Mouse (Mus musculus) heart, embryonic 16.5 days (tissue): ENCODE data around the gene Hoxb6. TPM values are rescaled to one million over a fixed set of nuclear protein-coding genes. Genes with fewer than 3 reads are reported as not detected.
A peak's percentile ranks its signal among the peaks of the same experiment; 100 is the strongest.

Source experiments
- ATAC-seq: fragments of 200-750 bp; cut with Nextera tagmentation; replicated peaks from 2 replicates; pipeline ENCODE4 v1.8.0; 2017; ENCODE audit warnings: moderate number of reproducible peaks; ENCODE audit not compliant: insufficient read depth, low FRiP score; ENCODE audit errors: extremely low read depth
- H3K27ac ChIP-seq: fragments of 300-500 bp; sonication (generic); 2 replicates; pipeline ENCODE4 v1.5.1; 2014; ENCODE audit warnings: mild to moderate bottlenecking, low read length, control low read depth, moderate library complexity
- H3K27me3 ChIP-seq: fragments of 300-500 bp; sonication (generic); 2 replicates; pipeline ENCODE4 v1.6.1; 2014; ENCODE audit warnings: low read length, mixed read lengths; ENCODE audit not compliant: control insufficient read depth, insufficient read depth
- H3K36me3 ChIP-seq: fragments of 300-500 bp; sonication (generic); 2 replicates; pipeline ENCODE4 v1.6.1; 2014; ENCODE audit not compliant: control insufficient read depth, insufficient read depth
- H3K4me1 ChIP-seq: fragments of 300-500 bp; sonication (generic); 2 replicates; pipeline ENCODE4 v1.6.1; 2014; ENCODE audit warnings: low read length, mixed read lengths; ENCODE audit not compliant: control insufficient read depth, insufficient read depth
- H3K4me2 ChIP-seq: fragments of 300-500 bp; sonication (generic); 2 replicates; pipeline ENCODE4 v1.6.1; 2014; ENCODE audit warnings: low read depth, mild to moderate bottlenecking, control low read depth, low read length
- H3K4me3 ChIP-seq: fragments of 300-500 bp; sonication (generic); 2 replicates; pipeline ENCODE4 v1.5.1; 2014; ENCODE audit warnings: mild to moderate bottlenecking, control low read depth, low read length
- H3K9ac ChIP-seq: fragments of 300-500 bp; sonication (generic); 2 replicates; pipeline ENCODE4 v1.6.1; 2014; ENCODE audit warnings: low read length, control low read depth
- H3K9me3 ChIP-seq: fragments of 300-500 bp; sonication (generic); replicated peaks from 2 replicates; pipeline ENCODE4 v1.6.1; 2016; ENCODE audit warnings: low read length; ENCODE audit not compliant: control insufficient read depth
- WGBS: fragments of 180-500 bp; shearing (Covaris S2); extraction: QIAGEN DNeasy Blood & Tissue Kit; methylation state at CpG from one replicate; pipeline ENCODE4 v1.1.7; 2014; 5-methylcytosine and 5-hydroxymethylcytosine counted together
- microRNA counts: library from miRNA; unstranded; fragments of <30 nt; microRNA quantifications from one replicate; lab custom pipeline; 2016
- microRNA-seq: library from miRNA; unstranded; fragments of <30 nt; microRNA quantifications from one replicate; pipeline ENCODE4, GENCODE M21; 2017
- polyA plus RNA-seq: library from polyadenylated mRNA; unstranded; fragments of >200 nt; fragmentation: Nextera tagmentation; extraction: Ambion mirVana; gene quantifications from 2 replicates; pipeline ENCODE4 v1.2.1, GENCODE M21; 2015

Hoxb6 gene
- polyA plus RNA-seq, 1 experiment from 2014 or later = not detected

DNA sequence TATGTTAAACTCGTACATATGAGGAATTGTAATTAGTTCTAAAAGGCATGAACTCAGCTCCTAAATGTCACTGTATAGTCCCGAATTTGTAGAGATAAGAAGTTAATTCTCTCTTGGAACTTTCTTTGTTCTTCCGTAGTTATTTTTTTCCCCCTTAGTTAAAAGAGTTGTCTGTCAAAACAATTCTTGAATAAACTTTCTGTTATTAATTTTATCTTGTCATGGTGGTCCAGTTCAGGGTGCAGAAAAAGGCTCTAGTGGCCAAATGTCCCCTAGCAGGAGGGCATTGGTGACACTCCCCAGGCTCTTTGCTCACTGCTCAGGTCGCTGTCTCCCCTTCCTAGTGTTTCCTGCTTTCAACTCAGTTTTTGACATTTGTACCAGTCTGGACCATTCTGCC, 55.4 kb downstream of the Hoxb6 start:
- no peak overlapping the region for H3K4me2 ChIP-seq
- no peak for ATAC-seq
- no peak overlapping the region for H3K4me3 ChIP-seq
- no peaks in the 10 kb centered on the region for H3K9me3 ChIP-seq
- no peak overlapping the region for H3K9ac ChIP-seq
- peaks cover 5% of the 10 kb centered on the region for H3K4me1 ChIP-seq
- peaks cover 94% of the 10 kb centered on the region for H3K27me3 ChIP-seq
- WGBS = 40% methylated on average over 4 of the region's 4 CpGs
- no peaks in the 10 kb centered on the region for H3K36me3 ChIP-seq
- H3K27ac ChIP-seq = no peak overlapping the region; the same call in 1 of the 2 replicates

- peaks cover 5% of the 10 kb centered on the region for H3K4me1 ChIP-seq
- 0 out of 2 replicates have a peak overlapping the region, but pooled peaks have one; percentile 15 for H3K4me2 ChIP-seq
- H3K27ac ChIP-seq = peak overlapping the region; percentile 46; the same call in 1 of the 2 replicates
- H3K36me3 ChIP-seq = no peaks in the 10 kb centered on the region
- no peak overlapping the region for H3K4me3 ChIP-seq
- WGBS = 20% methylated on average over 21 of the region's 21 CpGs
- ATAC-seq = no peak
- H3K9me3 ChIP-seq = no peaks in the 10 kb centered on the region
- H3K27me3 ChIP-seq = peaks cover 93% of the 10 kb centered on the region
- H3K9ac ChIP-seq = peak overlapping the region; percentile 20; the same call in 1 of the 2 replicates
These were observed 56.1 kb downstream of the Hoxb6 start for GRCm38 (mm10) chr11:96348141-96348928.

GRCm38 (mm10) chr11:96348988-96349387, 56.7 kb downstream of the Hoxb6 start:
- no peak overlapping the region for H3K4me3 ChIP-seq
- no peak overlapping the region for H3K4me2 ChIP-seq
- H3K9ac ChIP-seq = no peak overlapping the region
- no peak for ATAC-seq
- no peak overlapping the region for H3K27ac ChIP-seq
- H3K9me3 ChIP-seq = no peaks in the 10 kb centered on the region
- peaks cover 88% of the 10 kb centered on the region for H3K27me3 ChIP-seq
- WGBS = 65% methylated on average over 3 of the region's 3 CpGs
- H3K4me1 ChIP-seq = peaks cover 5% of the 10 kb centered on the region
- no peaks in the 10 kb centered on the region for H3K36me3 ChIP-seq

- Histone ChIP-seq H3K4me3 (no peak overlapping the region), H3K9ac (no peak overlapping the region), H3K36me3 (no peaks in the 10 kb centered on the region), H3K4me2 (peak overlapping the region; percentile 33; the same call in 1 of the 2 replicates), H3K4me1 (peaks cover 5% of the 10 kb centered on the region), H3K27ac (peak overlapping the region; percentile 45; the same call in 1 of the 2 replicates), H3K27me3 (peaks cover 86% of the 10 kb centered on the region), H3K9me3 (no peaks in the 10 kb centered on the region)
- no peak for ATAC-seq
- WGBS = 34% methylated on average over 14 of the region's 14 CpGs
These were observed 57.4 kb downstream of the Hoxb6 start for GRCm38 (mm10) chr11:96349491-96350340.

DNA sequence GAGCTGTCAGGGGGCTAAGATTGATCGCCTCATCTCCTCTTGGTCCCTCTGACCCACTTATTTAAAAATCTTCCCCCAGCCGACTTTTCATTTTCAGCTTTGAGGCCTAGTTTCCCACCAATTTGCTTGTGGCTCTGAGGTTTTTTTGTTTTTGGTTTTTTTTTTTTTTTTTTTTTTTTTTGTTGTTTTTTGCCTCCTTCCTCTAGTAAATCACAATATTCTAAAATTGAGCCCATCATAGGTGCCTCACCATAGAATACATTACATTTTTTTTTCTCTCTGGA, 58.0 kb downstream of the Hoxb6 start, which contains the start of gene Hoxb2:
Hoxb2 (plus strand) TSS at position 185 of the 284 bp plus-strand sequence.
- Histone ChIP-seq H3K9ac (no peak within 1 kb of the TSS), H3K9me3 (no peaks in the 10 kb centered on the region), H3K27me3 (peaks cover 86% of the 10 kb centered on the region), H3K27ac (peak within 1 kb of the TSS; percentile 45; the same call in 1 of the 2 replicates), H3K36me3 (no peaks in the 10 kb centered on the region), H3K4me1 (peaks cover 5% of the 10 kb centered on the region), H3K4me2 (peak within 1 kb of the TSS; percentile 56; the same call in 1 of the 2 replicates), H3K4me3 (no peak within 1 kb of the TSS)
- 45% methylated on average over 2 of the region's 2 CpGs for WGBS
- no peak for ATAC-seq

DNA sequence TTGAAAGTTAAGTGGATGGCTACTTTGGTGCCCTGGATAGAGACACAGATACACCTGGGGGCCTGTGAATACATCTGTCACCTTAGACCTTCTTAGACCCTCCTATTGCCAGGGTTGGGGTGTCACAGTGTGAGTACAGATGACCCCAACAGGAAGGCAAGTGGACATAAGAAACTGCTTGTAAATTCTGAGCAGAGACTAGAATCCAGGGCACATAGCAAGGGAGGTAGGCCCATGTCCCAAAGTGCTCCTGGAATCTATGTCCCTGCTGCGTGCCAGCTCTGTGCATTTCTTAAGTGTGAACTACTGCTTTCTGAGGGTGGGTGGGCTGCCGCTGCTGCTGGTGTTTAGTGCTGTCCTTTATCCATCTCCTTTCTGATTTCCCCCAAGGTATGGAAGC, 58.5 kb downstream of the Hoxb6 start:
- Histone ChIP-seq H3K4me3 (no peak overlapping the region), H3K4me2 (no peak overlapping the region), H3K36me3 (no peaks in the 10 kb centered on the region), H3K9ac (no peak overlapping the region), H3K27me3 (peaks cover 83% of the 10 kb centered on the region), H3K4me1 (peaks cover under 1% of the 10 kb centered on the region), H3K27ac (no peak overlapping the region; the same call in 1 of the 2 replicates), H3K9me3 (no peaks in the 10 kb centered on the region)
- 60% methylated on average over 2 of the region's 2 CpGs for WGBS
- no peak for ATAC-seq

MicroRNAs within 50 kb of the gene (microRNA counts, 519-probe panel; counts per million panel counts)
- microRNA mmu-miR-10a (lab: Ali Mortazavi, UCI) (2,586 counts per million, percentile 64 among the panel's probes with 10 or more counts), microRNA mmu-miR-196a (lab: Ali Mortazavi, UCI) (1,113 counts per million, percentile 5 among the panel's probes with 10 or more counts)

Small RNA genes lying within 50 kb of the gene (microRNA-seq; reads per million reads assigned to microRNA genes)
- 4,802 reads per million, percentile 92 among the genes with 10 or more reads in this experiment for gene Mir10a
- gene Mir196a-1 = not detected

Other genes with a start within 250 kb of the Hoxb6 start
- 29.1 and 31.4 TPM in 2 replicates for gene Ube2z, start 227.1 kb upstream of the Hoxb6 start, polyA plus RNA-seq
- gene Atp5g1, start 216.8 kb upstream of the Hoxb6 start, polyA plus RNA-seq = 2,218 and 2,299 TPM in 2 replicates
- gene Calcoco2, start 180.5 kb upstream of the Hoxb6 start, polyA plus RNA-seq = 0.11 TPM in 1 of 2 replicates, not detected in the other
- 0.13 and 0.24 TPM in 2 replicates for gene Ttll6, start 158.7 kb upstream of the Hoxb6 start, polyA plus RNA-seq
- 0.08 TPM in 1 of 2 replicates, not detected in the other for gene Hoxb13, start 98.2 kb upstream of the Hoxb6 start, polyA plus RNA-seq
- gene Hoxb9, start 21.0 kb upstream of the Hoxb6 start, polyA plus RNA-seq = 0.10 TPM in 1 of 2 replicates, not detected in the other
- gene Hoxb8, start 10.6 kb upstream of the Hoxb6 start, polyA plus RNA-seq = not detected in 2 replicates
- 0.31 and 0.43 TPM in 2 replicates for gene Hoxb7, start 5.9 kb upstream of the Hoxb6 start, polyA plus RNA-seq
- 0.76 and 2.8 TPM in 2 replicates for gene Hoxb5, start 10.9 kb downstream of the Hoxb6 start, polyA plus RNA-seq
- gene Hoxb4, start 25.8 kb downstream of the Hoxb6 start, polyA plus RNA-seq = 0.28 and 0.32 TPM in 2 replicates
- gene Hoxb3, start 30.9 kb downstream of the Hoxb6 start, polyA plus RNA-seq = 0.24 and 0.79 TPM in 2 replicates
- gene Hoxb2, start 58.0 kb downstream of the Hoxb6 start, polyA plus RNA-seq = 2.5 and 3.1 TPM in 2 replicates
- gene Hoxb1, start 73.3 kb downstream of the Hoxb6 start, polyA plus RNA-seq = 0.07 TPM in 1 of 2 replicates, not detected in the other
- gene Skap1, start 172.1 kb downstream of the Hoxb6 start, polyA plus RNA-seq = 9.3 and 27.8 TPM in 2 replicates